Mouse (Mus musculus) skeletal muscle tissue, adult 2 months (tissue): ENCODE measurements around the gene Synj2.
A peak's percentile ranks its signal among the peaks of the same experiment; 100 is the strongest.

Experiments
- DNase-seq: peaks from one replicate; pipeline ENCODE4 v3.0.0-alpha.2; 2012; ENCODE audit warnings: low read depth, low spot score

The Synj2 gene

GRCm38 (mm10) chr17:5934554-5935324, 6.3 kb upstream of the Synj2 start:
- DNase-seq, result peak; percentile 77

GRCm38 (mm10) chr17:5935680-5936079, 5.4 kb upstream of the Synj2 start:
- DNase-seq, result no peak

GRCm38 (mm10) chr17:5936276-5936675, 4.8 kb upstream of the Synj2 start:
- peak; percentile 69 for DNase-seq

DNA sequence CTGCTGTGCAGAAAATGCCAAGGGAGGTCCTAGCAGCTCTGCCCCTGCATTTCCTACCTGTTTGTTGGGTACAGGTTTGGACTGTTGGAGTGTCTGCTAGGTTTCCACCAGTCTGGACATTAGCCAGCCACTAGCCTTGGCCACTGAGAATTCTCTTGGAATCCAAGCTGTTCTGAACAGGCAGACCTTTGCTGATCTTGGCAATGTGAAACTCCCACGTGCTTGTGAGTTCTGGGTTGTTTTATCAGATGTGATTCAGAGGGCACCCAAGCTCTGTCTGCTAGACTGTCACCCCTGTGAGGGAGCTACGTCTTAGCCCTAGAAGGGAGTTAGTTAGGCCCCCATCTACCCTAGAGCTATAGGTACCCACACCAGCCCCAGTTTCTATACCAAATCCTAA, 3.6 kb upstream of the Synj2 start:
- no peak for DNase-seq

- no peak for DNase-seq
Measured at GRCm38 (mm10) chr17:5939871-5940270, 1.2 kb upstream of the Synj2 start.

DNA sequence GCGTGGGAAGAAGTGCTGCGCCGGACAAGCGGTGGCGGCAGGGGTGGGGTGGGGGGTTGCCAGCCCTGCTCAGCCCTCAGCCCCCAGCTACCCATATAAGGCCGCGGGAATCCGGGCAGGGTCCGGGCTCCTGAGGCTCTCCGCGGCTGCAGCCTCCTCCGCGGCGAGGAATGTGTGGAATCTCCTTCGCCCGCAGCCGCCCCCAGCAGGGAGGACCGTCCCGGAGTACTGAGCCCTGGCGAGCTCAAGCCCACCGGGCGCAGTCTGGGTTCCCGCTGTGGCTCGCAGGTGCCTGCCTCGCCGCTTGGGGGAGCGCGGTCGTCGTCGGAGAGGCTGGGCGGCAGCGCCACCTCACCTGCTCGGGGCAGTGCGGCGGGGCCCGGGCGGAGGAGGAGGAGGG, 288 bp upstream of the Synj2 start:
- peak; percentile 62 for DNase-seq

DNA sequence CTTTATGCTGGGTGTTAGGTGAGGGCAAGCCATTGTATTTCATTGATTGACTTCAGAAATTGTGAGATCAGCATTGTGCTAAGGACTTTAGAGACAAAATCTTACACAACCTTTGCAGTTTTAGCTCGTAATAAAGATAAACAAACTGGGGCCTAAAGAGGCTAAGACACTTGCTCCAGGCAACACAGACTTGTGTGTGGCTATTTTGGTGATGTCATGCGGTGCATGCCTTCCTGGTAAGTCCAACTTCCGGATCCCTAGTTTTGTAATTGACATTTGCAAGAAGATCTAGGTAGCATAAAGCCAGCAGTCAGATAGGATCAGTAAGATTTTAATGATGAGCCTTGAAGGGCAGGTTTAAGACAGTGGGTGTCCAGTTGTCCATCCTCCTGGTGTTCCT, 1.1 kb downstream of the Synj2 start:
- no peak for DNase-seq

GRCm38 (mm10) chr17:5943053-5943452, 2.0 kb downstream of the Synj2 start:
- DNase-seq, result no peak

DNA sequence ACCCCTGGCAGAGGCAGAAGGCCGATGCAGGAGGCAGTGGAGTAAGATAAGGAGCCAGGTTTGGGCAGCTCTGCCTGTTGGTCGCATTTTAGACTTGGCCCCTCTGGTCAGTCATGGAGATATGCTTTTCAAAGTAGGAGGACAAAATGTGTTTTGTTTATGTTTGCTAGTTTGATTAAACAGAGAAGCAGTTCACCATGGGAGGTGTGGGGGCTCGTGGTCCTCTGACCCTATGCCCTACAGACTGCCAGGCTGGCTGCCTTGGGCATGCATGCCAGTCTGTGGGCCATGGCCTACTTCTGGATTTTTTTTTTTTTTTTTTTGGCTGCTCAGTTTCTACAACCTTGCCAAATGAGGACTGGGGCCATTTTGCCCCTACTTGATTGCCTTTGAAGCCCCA, 6.0 kb downstream of the Synj2 start:
- no peak for DNase-seq

GRCm38 (mm10) chr17:5952455-5952854, 11.4 kb downstream of the Synj2 start:
- no peak for DNase-seq

DNA sequence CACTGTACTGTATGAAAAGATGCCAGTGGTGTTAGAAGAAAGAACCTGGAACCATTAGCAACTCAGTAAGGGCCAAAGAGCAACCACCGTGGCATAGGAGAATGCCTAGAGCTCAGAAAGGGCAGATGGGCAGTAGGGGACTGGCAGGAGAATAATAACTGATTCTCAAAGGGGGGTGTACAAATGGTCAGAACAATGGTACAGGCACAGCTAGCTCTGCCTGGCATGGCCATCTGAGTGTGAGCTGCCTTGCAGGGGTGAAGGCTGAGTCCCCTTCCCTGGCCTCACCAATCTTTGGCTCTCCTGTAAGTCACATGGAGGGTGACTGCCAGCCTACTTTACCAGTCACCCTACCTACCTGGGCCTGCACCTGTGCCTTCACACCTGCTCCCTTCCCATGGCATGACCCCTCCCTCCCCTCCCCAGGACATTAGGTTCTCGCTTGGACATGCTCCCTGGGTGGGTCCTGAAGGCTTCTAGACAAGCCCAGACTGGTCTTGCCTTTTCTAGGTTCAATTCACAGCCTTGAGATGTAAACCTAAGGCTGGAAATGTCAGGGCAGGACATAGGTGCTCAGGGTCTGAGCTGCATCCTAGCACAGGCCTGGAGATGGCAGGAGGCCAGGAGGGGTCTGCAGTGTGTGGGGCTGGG, 15.4 kb downstream of the Synj2 start:
- no peak for DNase-seq

GRCm38 (mm10) chr17:5957097-5957496, 16.0 kb downstream of the Synj2 start:
- DNase-seq, result no peak

GRCm38 (mm10) chr17:5958229-5958628, 17.1 kb downstream of the Synj2 start:
- no peak for DNase-seq

- no peak for DNase-seq
Measured at GRCm38 (mm10) chr17:5958636-5959035, 17.6 kb downstream of the Synj2 start.

DNA sequence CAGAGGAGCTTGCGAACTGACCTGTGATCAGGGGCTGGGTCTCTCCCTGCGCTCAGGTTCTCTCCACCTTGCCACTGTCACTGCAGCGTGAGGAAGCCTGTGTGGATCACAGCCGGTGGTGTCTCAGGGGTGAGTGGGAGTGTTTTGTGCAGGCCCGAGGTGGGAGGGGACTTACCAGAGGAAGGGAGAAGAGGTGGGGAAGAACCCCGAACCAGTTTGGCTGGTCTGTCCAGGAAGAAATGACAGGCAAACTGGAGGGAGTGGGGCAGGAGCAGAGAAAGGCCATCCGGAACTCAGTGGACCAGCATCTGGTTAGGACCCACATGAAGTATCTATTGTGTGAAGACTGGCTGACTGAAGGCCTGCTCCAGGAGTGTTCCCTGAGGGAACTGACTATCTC, 18.0 kb downstream of the Synj2 start:
- no peak for DNase-seq

- DNase-seq, result peak; percentile 57
Measured at GRCm38 (mm10) chr17:5959802-5960201, 18.7 kb downstream of the Synj2 start.

DNA sequence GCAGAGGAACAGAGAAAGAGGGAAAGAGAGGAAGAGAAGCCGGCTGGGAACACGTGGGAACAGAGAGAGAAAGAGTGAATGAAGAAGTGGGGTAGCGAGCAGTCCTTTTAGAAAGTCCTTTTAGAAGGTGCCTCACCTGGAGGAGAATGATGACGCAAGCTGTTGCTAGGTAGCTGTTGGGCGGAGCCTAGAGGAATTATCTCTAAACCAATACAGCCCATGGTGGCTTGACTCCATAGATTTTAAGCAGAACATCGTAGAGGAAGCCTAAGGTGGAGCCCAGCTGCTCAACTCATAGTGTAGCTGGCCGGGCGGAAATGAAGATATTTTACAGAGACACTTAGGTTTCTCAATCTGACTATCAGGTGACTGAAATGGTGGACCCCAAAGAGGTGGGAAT, 22.7 kb downstream of the Synj2 start:
- no peak for DNase-seq

DNA sequence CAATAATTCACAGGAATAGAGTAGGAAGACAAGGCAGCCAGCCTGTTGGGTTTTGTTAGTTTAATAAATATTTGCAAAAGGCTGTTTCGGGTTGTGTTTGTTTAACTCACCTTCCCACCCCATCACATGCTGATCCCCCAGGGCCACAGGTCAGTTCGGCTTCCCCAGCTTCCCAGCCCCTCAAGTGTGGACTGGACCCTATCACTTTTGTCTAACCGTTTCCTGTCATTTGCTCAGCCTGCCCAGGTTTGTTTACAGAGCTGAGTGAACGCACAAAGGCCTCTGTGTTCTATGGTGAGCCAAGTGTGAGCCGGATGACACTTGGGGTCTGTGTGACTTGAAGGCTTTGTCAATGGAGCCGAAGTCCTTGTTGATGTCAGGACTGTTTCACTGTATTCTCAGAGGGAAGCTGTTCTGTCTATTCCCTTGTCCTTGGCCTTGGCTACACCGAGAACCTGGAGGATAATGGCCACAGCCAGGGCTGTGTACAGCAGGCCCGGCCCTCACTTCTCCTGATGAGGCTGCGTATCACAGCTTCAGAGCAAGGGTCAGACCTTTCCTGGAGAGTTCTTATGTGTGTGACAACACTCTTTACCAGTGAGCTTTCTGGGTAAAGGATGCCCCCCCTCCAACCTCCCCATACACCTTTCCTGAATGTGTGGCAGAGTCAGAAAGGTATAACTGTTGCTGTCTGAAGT, 24.2 kb downstream of the Synj2 start:
- no peak for DNase-seq

DNA sequence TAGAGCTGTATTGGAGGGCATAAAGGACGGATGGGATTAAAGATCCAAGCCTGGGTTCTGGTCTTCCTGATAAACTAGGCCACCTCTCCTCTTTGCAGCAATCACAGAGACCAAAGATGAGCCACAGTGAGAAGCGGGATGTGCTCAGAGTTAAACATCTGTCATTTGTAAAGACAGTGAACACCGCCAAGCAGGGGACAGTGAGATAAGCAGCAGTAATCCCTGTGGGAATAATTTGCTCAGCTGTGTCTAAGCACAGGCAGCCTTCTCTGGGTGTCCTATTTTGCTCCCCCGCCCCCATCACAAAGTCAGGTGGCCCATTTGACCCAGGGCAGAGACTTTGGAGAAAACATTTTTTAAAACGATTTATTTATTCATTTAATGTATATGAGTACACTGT, 25.6 kb downstream of the Synj2 start:
- DNase-seq, result no peak

DNA sequence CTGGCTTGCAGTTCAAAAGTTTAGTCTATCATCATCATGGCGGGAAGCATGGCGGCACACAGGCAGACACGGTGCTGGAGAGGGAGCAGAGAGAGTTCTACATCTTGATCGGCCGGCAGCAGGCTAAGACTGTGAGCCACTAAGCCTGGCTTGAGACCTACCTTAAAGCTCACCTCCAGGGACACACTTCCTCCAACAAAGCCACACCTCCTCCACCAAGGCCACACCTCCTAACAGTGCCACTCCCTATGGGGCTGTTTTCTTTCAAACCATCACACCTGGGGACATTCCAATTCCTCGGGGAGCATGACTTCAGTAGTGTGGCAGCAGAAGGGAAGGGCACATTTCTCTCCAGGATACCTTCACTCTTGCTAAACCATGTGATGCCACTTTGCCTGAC, 27.5 kb downstream of the Synj2 start:
- no peak for DNase-seq

DNA sequence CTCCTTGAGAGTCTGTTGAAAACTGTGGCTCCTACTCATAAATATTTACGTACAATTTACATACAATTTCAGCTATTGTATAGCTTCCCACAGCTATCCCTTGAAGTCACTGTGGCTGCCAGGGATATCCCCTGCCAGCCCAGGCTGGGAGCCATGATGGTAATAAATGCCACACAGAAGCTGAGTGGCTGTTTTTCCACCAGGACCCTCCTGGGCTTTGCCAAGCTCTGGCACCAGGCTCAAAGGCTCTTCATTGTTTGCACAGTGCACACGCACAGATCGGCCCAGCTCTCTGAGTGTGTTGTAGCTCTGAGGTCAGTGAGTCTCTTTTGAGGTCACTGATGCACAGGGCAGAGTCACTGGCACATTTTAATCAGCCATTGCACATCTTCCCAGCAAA, 28.2 kb downstream of the Synj2 start:
- DNase-seq, result no peak

DNA sequence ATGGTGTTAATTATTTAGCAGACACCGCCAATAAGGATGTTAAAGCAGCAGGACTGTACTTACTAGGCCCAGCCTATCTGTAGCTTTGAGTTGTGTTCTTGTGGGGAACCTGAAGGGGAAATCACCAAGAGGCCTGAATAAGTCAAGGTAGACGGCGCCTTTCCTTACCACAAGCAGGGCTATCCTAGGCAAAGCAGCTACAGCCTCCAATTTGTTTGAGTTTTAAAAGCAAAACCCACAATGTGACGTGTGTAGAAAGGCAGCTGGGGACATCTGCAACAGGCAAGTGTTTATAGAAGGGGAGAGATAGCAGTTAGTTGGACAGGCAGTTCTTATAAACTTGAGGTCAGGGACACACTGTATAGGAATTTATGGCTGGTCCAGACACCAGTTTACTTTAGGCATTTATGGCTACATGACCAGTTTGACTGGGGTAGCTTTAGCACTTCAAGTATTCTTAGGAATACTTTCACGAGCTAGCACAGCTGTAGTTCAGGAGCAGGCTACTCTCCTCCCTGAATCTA, 29.3 kb downstream of the Synj2 start:
- no peak for DNase-seq

DNA sequence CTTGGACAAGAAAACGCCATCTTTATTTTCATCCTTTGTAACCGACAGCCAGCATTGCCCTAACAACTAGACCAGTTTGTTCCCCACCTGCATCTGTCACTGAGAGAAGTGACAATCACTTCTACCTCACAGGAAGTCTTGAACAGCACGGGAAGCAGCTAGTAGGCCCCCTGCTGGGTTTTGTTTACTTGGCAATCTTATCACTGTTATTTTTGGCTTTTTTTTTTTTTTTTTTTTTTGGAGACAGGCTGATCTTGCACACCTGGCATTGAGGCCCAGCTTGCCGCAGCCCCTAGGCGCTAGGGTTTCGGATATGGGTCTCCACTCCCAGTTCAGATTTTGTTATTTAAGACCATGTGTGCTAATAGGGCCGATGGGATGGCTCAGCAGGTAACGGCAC, 32.5 kb downstream of the Synj2 start:
- DNase-seq, result no peak
